Mouse (Mus musculus) thymus, adult 2 months (tissue): ENCODE measurements around the gene Car10.

ENCODE experiments used
- CTCF ChIP-seq: fragments of 200-500 bp; IDR thresholded peaks from 2 replicates; pipeline ENCODE4 v1.5.1; 2012; ENCODE audit warnings: mild to moderate bottlenecking, control low read depth, low read length, moderate library complexity, borderline replicate concordance; ENCODE audit not compliant: control insufficient read depth, poor library complexity, insufficient read depth; ENCODE audit errors: extremely low read depth
- POLR2A ChIP-seq: fragments of 200-500 bp; IDR thresholded peaks from 2 replicates; pipeline ENCODE4 v1.6.1; 2012; ENCODE audit warnings: mild to moderate bottlenecking, low read length, control low read depth, moderate library complexity; ENCODE audit not compliant: control insufficient read depth, poor library complexity, insufficient read depth; ENCODE audit errors: extremely low read depth

GRCm38 (mm10) chr11:93643006-93643405 is 545.2 kb downstream of the Car10 start:
- TF ChIP-seq POLR2A (no peak), CTCF (no peak)
